Mouse (Mus musculus) R1 (cell line): ENCODE data around the gene Pcnp.
"Not testable (repeated sequence)": the region's sequence is repeated elsewhere in the genome, so short reads cannot be mapped to it uniquely, and the experiment has no call there.

Experiments used
- DNase-seq: peaks from one replicate; pipeline ENCODE4 v3.0.0-alpha.2; 2018; ENCODE audit warnings: low read depth, low spot score

Pcnp gene

GRCm38 (mm10) chr16:55967221-55967620 is 62.3 kb downstream of the Pcnp start:
- no peak for DNase-seq

DNA sequence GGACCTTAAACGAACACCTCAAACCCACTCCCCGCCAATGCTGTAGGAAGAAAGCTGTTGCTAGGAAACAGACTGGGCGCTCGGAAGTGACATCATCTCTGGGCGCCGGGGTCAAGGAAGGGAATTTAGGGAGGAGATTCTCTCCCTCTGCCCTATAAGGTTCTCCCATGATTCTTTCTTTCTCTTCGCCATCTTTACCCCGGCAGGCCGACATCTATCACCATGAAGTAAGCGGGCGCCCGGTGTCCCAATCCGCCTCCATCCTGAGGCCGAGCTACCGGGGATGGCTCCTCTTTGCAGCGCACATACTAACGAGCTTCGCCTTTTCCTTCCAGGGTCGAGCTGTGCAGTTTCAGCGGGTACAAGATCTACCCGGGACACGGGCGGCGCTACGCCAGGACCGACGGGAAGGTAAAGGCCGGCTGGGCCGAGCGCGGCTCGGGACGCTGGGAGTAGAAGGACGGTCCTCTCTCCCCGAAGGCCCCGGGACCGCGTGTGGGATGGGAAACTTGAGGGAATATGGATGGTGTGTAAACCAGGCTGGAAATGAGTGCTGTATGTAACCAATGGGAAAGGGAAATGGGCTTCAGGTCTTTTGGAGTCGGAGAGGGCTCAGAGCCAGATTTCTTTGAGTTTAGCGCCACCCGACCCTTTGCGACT is 63.2 kb downstream of the Pcnp start, which contains the start of gene Rpl24:
TSS of gene Rpl24 (plus strand) at position 64 of the 660 bp plus-strand sequence.
- peak; percentile 98 for DNase-seq

DNA sequence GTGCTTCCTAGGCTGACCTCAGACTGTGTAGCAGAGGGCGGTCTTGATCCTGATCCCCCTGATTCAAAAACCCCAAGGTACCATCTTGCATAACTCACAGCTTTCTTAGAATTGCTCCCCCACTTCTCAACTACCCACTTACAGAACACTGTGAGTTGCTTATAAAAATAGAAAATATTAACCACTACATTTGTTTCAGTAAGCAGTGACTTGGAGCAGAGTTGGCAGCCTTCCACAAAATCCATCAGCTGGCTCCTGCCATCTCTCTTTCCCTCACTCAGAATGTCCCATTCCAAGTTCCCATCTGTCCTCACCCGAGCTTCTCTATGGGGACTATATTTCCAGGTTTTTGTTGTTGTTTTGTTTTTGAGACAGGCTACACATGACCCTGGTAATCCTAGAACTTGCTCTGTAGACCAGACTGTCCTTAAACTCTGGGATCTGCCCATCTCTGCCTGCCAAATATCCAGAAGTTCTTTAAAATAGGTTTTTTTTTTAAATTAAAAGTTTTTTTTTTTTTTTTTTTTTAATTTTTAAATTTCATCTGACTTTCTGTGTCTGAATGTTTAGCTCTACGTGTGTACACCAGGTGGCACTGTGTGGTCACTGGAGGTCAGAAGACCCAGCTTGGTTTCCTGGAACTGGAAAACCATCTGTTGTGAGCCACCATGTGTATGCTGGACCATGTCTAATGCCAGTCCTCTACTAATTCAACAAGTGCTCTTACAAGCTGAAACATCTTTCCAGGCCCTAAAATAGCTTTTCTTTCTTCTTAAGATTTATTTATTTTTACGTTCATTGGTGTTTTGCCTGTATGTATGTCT is 65.2 kb downstream of the Pcnp start:
- DNase-seq: peak; percentile 63

- not testable (repeated sequence) for DNase-seq
Observed at GRCm38 (mm10) chr16:55963068-55963467, 66.5 kb downstream of the Pcnp start.
